Mouse (Mus musculus) MEL-GATA-1-ER (cell line): ENCODE measurements around the gene Atat1.
"Not testable (repeated sequence)": the region's sequence is repeated elsewhere in the genome, so short reads cannot be mapped to it uniquely, and the experiment has no call there.

Source experiments
- DNase-seq: peaks from one replicate; pipeline ENCODE4 v3.0.0-alpha.2; 2012; ENCODE audit warnings: low read depth; ENCODE audit errors: extremely low read depth

The Atat1 gene

GRCm38 (mm10) chr17:35909919-35910369, at the start of gene Atat1:
Gene Atat1 (minus strand): TSS chr17:35910075.
- peak; percentile 85 for DNase-seq

- DNase-seq, result no peak
Measured at GRCm38 (mm10) chr17:35958533-35959223, 48.8 kb upstream of the Atat1 start.

GRCm38 (mm10) chr17:35954665-35955064, 44.8 kb upstream of the Atat1 start:
- DNase-seq, result no peak

- not testable (repeated sequence) for DNase-seq
Measured at GRCm38 (mm10) chr17:35952559-35952958, 42.7 kb upstream of the Atat1 start.

GRCm38 (mm10) chr17:35950946-35951345, 41.1 kb upstream of the Atat1 start:
- not testable (repeated sequence) for DNase-seq

- DNase-seq, result no peak
Measured at GRCm38 (mm10) chr17:35939941-35940340, 30.1 kb upstream of the Atat1 start.

GRCm38 (mm10) chr17:35939108-35939507, 29.2 kb upstream of the Atat1 start:
- no peak for DNase-seq

- DNase-seq, result peak; percentile 54
Measured at GRCm38 (mm10) chr17:35937700-35938348, 27.9 kb upstream of the Atat1 start.

GRCm38 (mm10) chr17:35935763-35936162, 25.9 kb upstream of the Atat1 start:
- not testable (repeated sequence) for DNase-seq

GRCm38 (mm10) chr17:35932608-35933007, 22.7 kb upstream of the Atat1 start:
- DNase-seq, result no peak

- DNase-seq, result no peak
Measured at GRCm38 (mm10) chr17:35930627-35931026, 20.8 kb upstream of the Atat1 start.

- DNase-seq, result no peak
Measured at GRCm38 (mm10) chr17:35929534-35929933, 19.7 kb upstream of the Atat1 start.

- DNase-seq, result peak; percentile 95
Measured at GRCm38 (mm10) chr17:35927471-35927870, 17.6 kb upstream of the Atat1 start.

- no peak for DNase-seq
Measured at GRCm38 (mm10) chr17:35923281-35923680, 13.4 kb upstream of the Atat1 start.

GRCm38 (mm10) chr17:35922566-35922965, 12.7 kb upstream of the Atat1 start:
- no peak for DNase-seq

- no peak for DNase-seq
Measured at GRCm38 (mm10) chr17:35921710-35922109, 11.8 kb upstream of the Atat1 start.

- no peak for DNase-seq
Measured at GRCm38 (mm10) chr17:35920862-35921562, 11.1 kb upstream of the Atat1 start.

- no peak for DNase-seq
Measured at GRCm38 (mm10) chr17:35920384-35920783, 10.5 kb upstream of the Atat1 start.

- peak; percentile 81 for DNase-seq
Measured at GRCm38 (mm10) chr17:35919864-35920301, 10.0 kb upstream of the Atat1 start.

- peak; percentile 92 for DNase-seq
Measured at GRCm38 (mm10) chr17:35919060-35919715, 9.3 kb upstream of the Atat1 start.

GRCm38 (mm10) chr17:35918276-35919059, 8.6 kb upstream of the Atat1 start:
- peak; percentile 32 for DNase-seq
